In genomic region chr11:61667782-61668181, GRCm38 (mm10) we compare ENCODE assay signal across 1 mouse cellular context.
TF ChIP-seq lines count a peak whose summit lies in the region.

No protein-coding gene starts in this region.

TF ChIP-seq in CH12.LX, 34 proteins besides CTCF, POLR2A, EP300 and RAD21:
- TF ChIP-seq RCOR1 (conservative IDR thresholded peaks at IDR 0.05; ENCODE audit: low read depth, low read length) (0 out of 2 replicates have a peak, but pooled peaks have one; percentile 60), ZMIZ1 (IDR thresholded peaks at IDR 0.05; ENCODE audit: low read depth, low read length) (peak; percentile 39; the same call in 1 of the 2 replicates), MAFK (IDR thresholded peaks at IDR 0.05; ENCODE audit: insufficient replicate concordance, low read length) (no peak), SIN3A (IDR thresholded peaks at IDR 0.05; ENCODE audit: low read length) (0 out of 2 replicates have a peak, but pooled peaks have one; percentile 0)
